Mouse (Mus musculus) neural tube, embryonic 11.5 days (tissue): Measurements from ENCODE around the gene Sec23ip. TPM values are rescaled to one million over a fixed set of nuclear protein-coding genes. Genes with fewer than 3 reads are reported as not detected.
A peak's percentile ranks its signal among the peaks of the same experiment; 100 is the strongest.
"Not testable (repeated sequence)": the region's sequence is repeated elsewhere in the genome, so short reads cannot be mapped to it uniquely, and the experiment has no call there.

ENCODE experiments used
- ATAC-seq: fragments of 200-750 bp; cut with Nextera tagmentation; 2 replicates; pipeline ENCODE4 v1.8.0; 2017; ENCODE audit warnings: moderate number of reproducible peaks, mild to moderate bottlenecking, moderate TSS enrichment, moderate library complexity; ENCODE audit not compliant: insufficient read depth, low FRiP score, low TSS enrichment
- DNase-seq: peaks from one replicate; pipeline ENCODE4 v3.0.0-alpha.2; 2015; ENCODE audit warnings: low spot score
- H3K27ac ChIP-seq: fragments of 300-500 bp; sonication (generic); 2 replicates; pipeline ENCODE4 v1.5.1; 2014; ENCODE audit warnings: low read depth, mild to moderate bottlenecking, low read length
- H3K27me3 ChIP-seq: fragments of 300-500 bp; sonication (generic); 2 replicates; pipeline ENCODE4 v1.6.1; 2014; ENCODE audit warnings: mild to moderate bottlenecking, low read length, mixed read lengths; ENCODE audit not compliant: control insufficient read depth, insufficient read depth
- H3K36me3 ChIP-seq: fragments of 300-500 bp; sonication (generic); 2 replicates; pipeline ENCODE4 v1.6.1; 2014; ENCODE audit warnings: mild to moderate bottlenecking, low read length, moderate library complexity, mixed read lengths; ENCODE audit not compliant: control insufficient read depth, insufficient read depth
- H3K4me1 ChIP-seq: fragments of 300-500 bp; sonication (generic); 2 replicates; pipeline ENCODE4 v1.6.1; 2014; ENCODE audit warnings: low read length, mixed read lengths; ENCODE audit not compliant: control insufficient read depth, insufficient read depth
- H3K4me2 ChIP-seq: fragments of 300-500 bp; sonication (generic); 2 replicates; pipeline ENCODE4 v1.6.1; 2014; ENCODE audit warnings: low read depth, mild to moderate bottlenecking, moderate library complexity
- H3K4me3 ChIP-seq: fragments of 300-500 bp; sonication (generic); 2 replicates; pipeline ENCODE4 v1.5.1; 2014; ENCODE audit warnings: low read depth, low read length
- H3K9ac ChIP-seq: fragments of 300-500 bp; sonication (generic); 2 replicates; pipeline ENCODE4 v1.6.1; 2014; ENCODE audit warnings: mild to moderate bottlenecking, low read length
- H3K9me3 ChIP-seq: fragments of 300-500 bp; sonication (generic); 2 replicates; pipeline ENCODE4 v1.6.1; 2016; ENCODE audit warnings: low read length; ENCODE audit not compliant: control insufficient read depth
- WGBS: fragments of 180-500 bp; shearing (Covaris S2); extraction: QIAGEN DNeasy Blood & Tissue Kit; methylation state at CpG from one replicate; pipeline ENCODE4 v1.1.7; 2014; 5-methylcytosine and 5-hydroxymethylcytosine counted together
- polyA plus RNA-seq: library from polyadenylated mRNA; unstranded; fragments of >200 nt; fragmentation: Nextera tagmentation; extraction: Ambion mirVana; gene quantifications from 2 replicates; pipeline ENCODE4 v1.2.1, GENCODE M21; 2014

Gene Sec23ip
- 45.5 and 47.8 TPM in 2 replicates for polyA plus RNA-seq

- Histone ChIP-seq H3K4me3 (peak within 1 kb of the TSS; percentile 64), H3K36me3 (peaks cover under 1% of the 10 kb centered on the region; the same call in 1 of the 2 replicates), H3K27ac (no peak within 1 kb of the TSS), H3K9ac (peak within 1 kb of the TSS; percentile 84), H3K4me1 (peaks cover 7% of the 10 kb centered on the region), H3K9me3 (no peaks in the 10 kb centered on the region), H3K27me3 (no peaks in the 10 kb centered on the region), H3K4me2 (peak within 1 kb of the TSS; percentile 81)
- ATAC-seq (peak; percentile 87), DNase-seq (peak; percentile 98)
- under 1% methylated on average over 55 of the region's 55 CpGs for WGBS
Measured at GRCm38 (mm10) chr7:128744684-128745485, at the start of gene Sec23ip. Sec23ip (plus strand) TSS chr7:128744943.

DNA sequence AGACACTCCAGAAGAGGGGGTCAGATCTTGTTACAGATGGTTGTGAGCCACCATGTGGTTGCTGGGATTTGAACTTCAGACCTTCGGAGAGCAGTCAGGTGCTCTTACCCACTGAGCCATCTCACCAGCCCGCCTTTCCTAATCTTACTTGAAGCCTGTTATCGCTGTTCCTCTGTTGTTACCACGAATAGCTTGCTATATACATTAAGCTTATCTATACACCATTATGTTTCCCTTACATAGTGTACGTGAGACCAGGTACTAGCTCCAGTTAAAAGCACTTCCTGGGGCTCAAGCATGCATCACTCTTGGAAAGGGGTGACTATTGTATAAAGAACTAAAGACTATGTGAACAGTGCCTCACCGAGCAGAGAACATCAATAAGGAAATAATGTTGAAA, 44.8 kb upstream of the Sec23ip start:
- DNase-seq, H3K9ac ChIP-seq, H3K27ac ChIP-seq, ATAC-seq, H3K9me3 ChIP-seq, H3K4me1 ChIP-seq, H3K4me2 ChIP-seq, H3K27me3 ChIP-seq, H3K4me3 ChIP-seq: not testable (repeated sequence)
- peaks cover 14% of the 10 kb centered on the region for H3K36me3 ChIP-seq
- 94% methylated on average over 6 of the region's 6 CpGs for WGBS

DNA sequence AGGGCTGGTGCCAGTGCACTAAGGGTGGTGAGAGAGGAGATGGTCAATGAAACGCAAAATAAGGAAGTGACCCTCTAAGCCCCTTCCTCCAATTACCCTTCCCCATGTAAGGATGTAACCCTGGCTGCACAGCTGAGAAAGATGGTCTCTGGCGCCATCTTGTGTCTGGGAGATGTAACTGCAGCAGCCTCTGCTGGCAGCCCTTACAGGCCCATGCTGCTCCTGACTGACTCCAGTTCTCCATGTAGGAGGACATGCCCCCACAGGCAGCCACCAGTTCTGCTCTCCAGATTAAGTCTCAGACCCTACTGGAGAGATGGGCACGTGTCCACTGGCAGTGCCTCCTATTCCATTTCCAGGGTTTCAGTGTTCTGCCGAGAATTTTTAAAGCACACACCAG, 39.0 kb upstream of the Sec23ip start:
- H3K4me1 ChIP-seq, result no peaks in the 10 kb centered on the region
- no peak overlapping the region for H3K4me2 ChIP-seq
- no peaks in the 10 kb centered on the region for H3K9me3 ChIP-seq
- H3K4me3 ChIP-seq, result no peak overlapping the region
- H3K27me3 ChIP-seq, result no peaks in the 10 kb centered on the region
- peaks cover 20% of the 10 kb centered on the region for H3K36me3 ChIP-seq
- no peak overlapping the region for H3K9ac ChIP-seq
- DNase-seq (peak; percentile 76), ATAC-seq (0 out of 2 replicates have a peak, but pooled peaks have one; percentile 20)
- no peak overlapping the region for H3K27ac ChIP-seq
- WGBS, result 31% methylated on average over 4 of the region's 4 CpGs

DNA sequence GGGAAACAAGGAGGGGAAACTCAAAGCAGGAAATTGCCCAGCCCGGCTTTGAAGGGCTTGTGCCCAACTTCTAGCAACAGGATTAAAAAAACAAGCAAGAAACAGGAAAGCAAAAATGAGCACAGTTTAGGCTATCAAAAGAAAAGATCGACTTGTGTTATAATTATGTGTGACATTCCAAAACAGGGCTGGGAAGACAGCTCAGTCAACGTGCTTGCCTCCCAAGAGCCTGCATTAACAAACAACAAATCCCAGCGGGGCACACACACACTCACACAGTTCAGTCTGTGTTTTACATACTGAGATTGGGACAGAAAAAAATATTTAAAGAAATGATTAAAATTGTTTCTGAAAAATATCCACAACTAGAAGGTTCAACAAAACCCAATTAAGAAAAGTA, 26.8 kb upstream of the Sec23ip start:
- no peak for ATAC-seq
- DNase-seq, result no peak
- Histone ChIP-seq H3K4me2 (no peak overlapping the region), H3K4me1 (no peaks in the 10 kb centered on the region), H3K36me3 (peaks cover 14% of the 10 kb centered on the region), H3K4me3 (no peak overlapping the region), H3K9me3 (no peaks in the 10 kb centered on the region), H3K27ac (no peak overlapping the region), H3K27me3 (no peaks in the 10 kb centered on the region), H3K9ac (no peak overlapping the region)
- WGBS, result 79% methylated on average over 4 of the region's 4 CpGs

DNA sequence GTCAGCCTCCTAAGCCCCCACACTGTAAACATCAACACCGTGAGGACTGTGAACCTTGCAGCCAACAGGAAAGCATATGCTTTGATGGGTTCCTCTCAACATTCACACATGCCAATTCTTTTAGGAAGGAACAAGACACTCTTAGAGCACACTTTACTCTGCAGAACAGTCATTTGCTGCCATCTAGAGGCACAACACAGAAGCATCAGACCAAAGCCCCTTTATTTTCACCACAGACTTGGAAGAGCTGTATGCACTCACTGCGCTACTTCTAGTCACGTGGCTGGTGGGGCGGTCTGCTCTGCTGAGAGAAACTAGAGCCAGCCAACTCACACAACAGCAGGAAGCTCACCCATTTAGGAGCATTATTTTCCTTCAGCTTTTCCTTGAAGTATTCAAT, 20.0 kb upstream of the Sec23ip start:
- peak; percentile 53 for DNase-seq
- Histone ChIP-seq H3K4me3 (no peak overlapping the region), H3K4me2 (no peak overlapping the region), H3K9ac (no peak overlapping the region), H3K36me3 (0 out of 2 replicates have a peak, but pooled peaks cover 2% of the 10 kb centered on the region), H3K27me3 (no peaks in the 10 kb centered on the region), H3K9me3 (no peaks in the 10 kb centered on the region), H3K27ac (no peak overlapping the region), H3K4me1 (no peaks in the 10 kb centered on the region; the same call in 1 of the 2 replicates)
- no peak for ATAC-seq
- 58% methylated on average over 4 of the region's 4 CpGs for WGBS

GRCm38 (mm10) chr7:128725189-128725588, 19.6 kb upstream of the Sec23ip start:
- Histone ChIP-seq H3K9ac (no peak overlapping the region), H3K9me3 (no peaks in the 10 kb centered on the region), H3K4me3 (no peak overlapping the region), H3K4me2 (no peak overlapping the region), H3K36me3 (0 out of 2 replicates have a peak, but pooled peaks cover 2% of the 10 kb centered on the region), H3K27me3 (no peaks in the 10 kb centered on the region), H3K4me1 (no peaks in the 10 kb centered on the region; the same call in 1 of the 2 replicates), H3K27ac (no peak overlapping the region)
- DNase-seq, result no peak
- ATAC-seq, result no peak
- 90% methylated on average over 9 of the region's 9 CpGs for WGBS

DNA sequence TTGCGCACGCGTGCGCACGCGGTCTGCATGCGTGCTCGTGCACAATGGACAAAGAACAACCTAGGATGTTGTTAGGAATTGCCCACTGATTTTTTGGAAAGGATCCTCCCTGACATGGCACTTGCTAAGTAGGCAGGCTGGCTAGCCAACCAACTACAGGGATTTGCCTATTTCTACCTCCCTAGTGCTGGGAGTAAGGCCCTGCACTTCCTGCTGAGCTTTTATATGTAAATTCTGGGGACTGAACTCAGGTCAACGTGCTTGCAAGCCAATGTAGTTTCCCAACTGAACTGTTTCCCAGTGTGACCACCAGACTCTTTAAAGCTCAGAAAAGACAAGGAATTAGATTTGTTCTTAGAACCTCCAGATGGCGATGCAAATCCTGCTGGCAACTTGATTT, 17.7 kb upstream of the Sec23ip start:
- Histone ChIP-seq H3K4me2 (no peak overlapping the region), H3K27ac (no peak overlapping the region), H3K27me3 (no peaks in the 10 kb centered on the region), H3K4me3 (no peak overlapping the region), H3K9ac (no peak overlapping the region), H3K36me3 (no peaks in the 10 kb centered on the region), H3K9me3 (no peaks in the 10 kb centered on the region), H3K4me1 (no peaks in the 10 kb centered on the region; the same call in 1 of the 2 replicates)
- DNase-seq (no peak), ATAC-seq (no peak)
- 53% methylated on average over 10 of the region's 10 CpGs for WGBS

- ATAC-seq (no peak), DNase-seq (no peak)
- Histone ChIP-seq H3K4me2 (no peak overlapping the region), H3K4me1 (no peaks in the 10 kb centered on the region; the same call in 1 of the 2 replicates), H3K27me3 (no peaks in the 10 kb centered on the region), H3K27ac (no peak overlapping the region), H3K9ac (no peak overlapping the region), H3K36me3 (no peaks in the 10 kb centered on the region), H3K4me3 (no peak overlapping the region), H3K9me3 (no peaks in the 10 kb centered on the region)
- WGBS, result 34% methylated on average over 5 of the region's 5 CpGs
Measured at GRCm38 (mm10) chr7:128727701-128728100, 17.0 kb upstream of the Sec23ip start.

- no peaks in the 10 kb centered on the region for H3K27me3 ChIP-seq
- no peak overlapping the region for H3K4me2 ChIP-seq
- DNase-seq (no peak), ATAC-seq (no peak)
- H3K4me3 ChIP-seq, result no peak overlapping the region
- 92% methylated on average over 10 of the region's 10 CpGs for WGBS
- no peak overlapping the region for H3K27ac ChIP-seq
- no peaks in the 10 kb centered on the region; the same call in 1 of the 2 replicates for H3K4me1 ChIP-seq
- no peaks in the 10 kb centered on the region for H3K9me3 ChIP-seq
- H3K36me3 ChIP-seq, result no peaks in the 10 kb centered on the region
- H3K9ac ChIP-seq, result no peak overlapping the region
Measured at GRCm38 (mm10) chr7:128728738-128729137, 16.0 kb upstream of the Sec23ip start.
